25 mouse cellular contexts compared by ENCODE assay signal in the genomic region with DNA sequence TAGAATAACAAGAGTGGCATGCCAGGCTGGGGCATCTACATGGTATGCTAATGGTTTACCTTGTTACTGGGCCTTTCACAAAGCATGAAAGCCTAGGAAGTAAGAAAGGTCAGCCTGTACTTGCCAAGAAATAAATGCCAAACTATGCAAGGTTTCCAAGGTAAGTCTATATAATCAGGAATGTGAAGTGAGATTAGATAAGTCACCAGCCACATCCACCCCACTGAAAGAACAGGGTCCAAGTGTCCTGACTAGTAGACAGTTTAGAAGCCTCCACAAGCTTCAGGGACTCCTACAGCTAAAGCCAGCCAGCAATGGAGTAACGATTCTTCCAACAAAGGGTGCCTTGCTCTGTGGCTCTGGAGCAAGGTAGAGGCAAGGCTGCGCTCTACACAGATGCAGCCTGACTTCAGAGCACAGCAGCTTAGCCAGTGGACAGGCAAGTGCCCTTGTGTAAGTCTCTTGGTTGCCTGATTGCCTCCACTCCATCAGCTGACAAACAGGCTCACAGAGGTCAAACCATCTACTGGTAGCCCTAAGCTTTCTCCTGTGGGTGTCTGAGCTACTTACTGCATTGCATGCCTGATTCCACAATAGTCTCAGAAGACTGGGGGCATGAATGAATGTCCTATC. TPM values are rescaled to one million over a fixed set of nuclear protein-coding genes. Genes with fewer than 3 reads are reported as not detected.
DNase-seq lines count a peak whose midpoint lies in the region; ATAC-seq lines count a peak whose summit lies in the region.
"Had no signal": no experiment of that assay in that cellular context is flagged by ENCODE, and none has a peak within 500 bp of the region (broad histone marks: within the 10 kb centered on the region; RNA-seq: fewer than 3 reads in every experiment).

No protein-coding gene starts in this region.

- no peaks in the 10 kb centered on the region for H3K27me3 ChIP-seq in heart, embryonic 15.5 days
- H3K27me3 ChIP-seq in intestine, embryonic 16.5 days (replicated peaks; ENCODE audit: control insufficient read depth, insufficient read depth, low read length), result no peaks in the 10 kb centered on the region
- H3K27me3 ChIP-seq in stomach, embryonic 16.5 days (ENCODE audit: control insufficient read depth, insufficient read depth, low read length), result no peaks in the 10 kb centered on the region
- H3K27me3 ChIP-seq: embryonic facial prominence, embryonic 13.5 days; forebrain, embryonic 12.5 days had no signal

- H3K9me3 ChIP-seq in heart, embryonic 15.5 days (replicated peaks), result no peaks in the 10 kb centered on the region
- no peaks in the 10 kb centered on the region for H3K9me3 ChIP-seq in intestine, embryonic 16.5 days (ENCODE audit: control insufficient read depth, low read length)
- no peaks in the 10 kb centered on the region for H3K9me3 ChIP-seq in stomach, embryonic 16.5 days (replicated peaks; ENCODE audit: control insufficient read depth, low read length)
- H3K9me3 ChIP-seq: embryonic facial prominence, embryonic 13.5 days; forebrain, embryonic 12.5 days; hindbrain, embryonic 10.5 days had no signal

- no peak overlapping the region for H3K4me3 ChIP-seq in heart, embryonic 15.5 days
- H3K4me3 ChIP-seq in intestine, embryonic 16.5 days (ENCODE audit: low read length), result no peak overlapping the region
- no peak overlapping the region for H3K4me3 ChIP-seq in stomach, embryonic 16.5 days (replicated peaks; ENCODE audit: low read length)
- H3K4me3 ChIP-seq: embryonic facial prominence, embryonic 13.5 days; forebrain, embryonic 12.5 days; hindbrain, embryonic 10.5 days had no signal

- intact Hi-C loops in heart, postnatal 14 days (cut with DNase I), result no loop called here

- H3K27ac ChIP-seq in heart, embryonic 15.5 days, result 0 out of 2 replicates have a peak overlapping the region, but pooled peaks have one; percentile 25
- peak overlapping the region; percentile 67 for H3K27ac ChIP-seq in intestine, embryonic 16.5 days (ENCODE audit: low read length)
- no peak overlapping the region for H3K27ac ChIP-seq in stomach, embryonic 16.5 days (ENCODE audit: low read length)
- H3K27ac ChIP-seq: embryonic facial prominence, embryonic 13.5 days; forebrain, embryonic 12.5 days; hindbrain, embryonic 10.5 days; hindbrain, embryonic 14.5 days had no signal

- H3K9ac ChIP-seq in heart, embryonic 15.5 days, result no peak overlapping the region
- H3K9ac ChIP-seq in intestine, embryonic 16.5 days (ENCODE audit: low read depth, low read length), result no peak overlapping the region
- H3K9ac ChIP-seq in stomach, embryonic 16.5 days (ENCODE audit: low read length), result no peak overlapping the region
- H3K9ac ChIP-seq: embryonic facial prominence, embryonic 13.5 days; forebrain, embryonic 12.5 days; hindbrain, embryonic 14.5 days had no signal

- peak; percentile 17 to 69 for DNase-seq in adrenal gland, adult (ENCODE audit: inconsistent age in 2 of 2, low spot score in 1 of 2)
- DNase-seq in adrenal gland, adult 2 months, result no peak
- DNase-seq in heart, postnatal 14 days, result no peak
- DNase-seq in spleen, adult 18-20 months, result no peak
- DNase-seq in right cerebral cortex, adult 2 months (ENCODE audit: low spot score in 2 of 2), result no peak
- DNase-seq: adrenal gland, postnatal 25 days; cerebellum, adult 18-20 months; cerebellum, adult 9-11 months; cerebellum, postnatal 36 days; gastrocnemius, postnatal 10 days; heart, postnatal 10 days had no signal

- WGBS in heart, embryonic 15.5 days, result 73% methylated on average over 2 of the region's 2 CpGs
- WGBS in intestine, embryonic 16.5 days, result 63% methylated on average over 2 of the region's 2 CpGs
- WGBS in stomach, embryonic 16.5 days, result 66% methylated on average over 2 of the region's 2 CpGs

- peaks cover 13% of the 10 kb centered on the region for H3K4me1 ChIP-seq in heart, embryonic 15.5 days (replicated peaks)
- H3K4me1 ChIP-seq in intestine, embryonic 16.5 days (ENCODE audit: control insufficient read depth, insufficient read depth, low read length), result peaks cover 5% of the 10 kb centered on the region
- H3K4me1 ChIP-seq in stomach, embryonic 16.5 days (ENCODE audit: control insufficient read depth, insufficient read depth, low read length), result no peaks in the 10 kb centered on the region
- H3K4me1 ChIP-seq: embryonic facial prominence, embryonic 13.5 days; forebrain, embryonic 12.5 days had no signal

- no peaks in the 10 kb centered on the region for H3K36me3 ChIP-seq in heart, embryonic 15.5 days
- H3K36me3 ChIP-seq in intestine, embryonic 16.5 days (ENCODE audit: control insufficient read depth, insufficient read depth, low read length), result no peaks in the 10 kb centered on the region
- no peaks in the 10 kb centered on the region for H3K36me3 ChIP-seq in stomach, embryonic 16.5 days (ENCODE audit: control insufficient read depth, insufficient read depth, low read length)
- H3K36me3 ChIP-seq: embryonic facial prominence, embryonic 13.5 days; forebrain, embryonic 12.5 days; hindbrain, embryonic 10.5 days had no signal

- ATAC-seq in heart, embryonic 15.5 days (replicated peaks; ENCODE audit: insufficient number of reproducible peaks, insufficient read depth, low FRiP score, low read depth), result no peak
- peak; percentile 74 for ATAC-seq in intestine, embryonic 16.5 days
- ATAC-seq in stomach, embryonic 16.5 days (ENCODE audit: insufficient read depth, low FRiP score), result peak; percentile 39; the same call in 1 of the 2 replicates
- ATAC-seq: CD4-positive, CD25-positive, alpha-beta regulatory T cell, adult 4 months; forebrain, embryonic 16.5 days had no signal

- H3K4me2 ChIP-seq in heart, embryonic 15.5 days, result no peak overlapping the region
- H3K4me2 ChIP-seq in intestine, embryonic 16.5 days (ENCODE audit: low read depth, low read length), result no peak overlapping the region
- no peak overlapping the region for H3K4me2 ChIP-seq in stomach, embryonic 16.5 days (ENCODE audit: low read depth, low read length)
- H3K4me2 ChIP-seq: embryonic facial prominence, embryonic 13.5 days; forebrain, embryonic 12.5 days; hindbrain, embryonic 14.5 days had no signal

RNA-seq across cellular contexts. Expression of gene Il10, which starts 26.2 kb away (rescaled TPM):
- total RNA-seq in adrenal gland, adult 2 months (2021), result not detected
- not detected in 2 replicates for polyA plus RNA-seq in adrenal gland, adult 2 months (2012; rRNA removed)
- 0.42 TPM in 1 of 2 replicates, not detected in the other for polyA plus RNA-seq in heart, embryonic 15.5 days (2015; fragmentation: Nextera tagmentation; extraction: Ambion mirVana)
- total RNA-seq in heart, postnatal 14 days (2021), result not detected
- polyA plus RNA-seq in intestine, embryonic 16.5 days (2015; fragmentation: Nextera tagmentation; extraction: Ambion mirVana), result not detected in 2 replicates
- polyA plus RNA-seq in stomach, embryonic 16.5 days (2015; fragmentation: Nextera tagmentation; extraction: Ambion mirVana), result not detected in 2 replicates
- total RNA-seq: adrenal gland, adult 18-20 months; adrenal gland, postnatal 25 days; gastrocnemius, postnatal 10 days; gastrocnemius, postnatal 4 days; heart, adult 8-10 months; heart, postnatal 10 days; MEL had no signal
- polyA plus RNA-seq: embryonic facial prominence, embryonic 13.5 days; forebrain, embryonic 12.5 days; frontal cortex, adult 2 months; hindbrain, embryonic 10.5 days; hindbrain, embryonic 14.5 days had no signal

RNA-seq across cellular contexts. Expression of gene Mapkapk2, which starts 51.8 kb away (rescaled TPM):
- 100 to 1,000 TPM; 161 to 176 TPM for total RNA-seq in adrenal gland, adult 2 months (2021)
- polyA plus RNA-seq in adrenal gland, adult 2 months (2012; rRNA removed), result 130 and 132 TPM in 2 replicates
- polyA plus RNA-seq in heart, embryonic 15.5 days (2015; fragmentation: Nextera tagmentation; extraction: Ambion mirVana), result 57.5 and 69.4 TPM in 2 replicates
- 100 to 1,000 TPM; 209 to 221 TPM for total RNA-seq in heart, postnatal 14 days (2021)
- 13.1 and 23.5 TPM in 2 replicates for polyA plus RNA-seq in intestine, embryonic 16.5 days (2015; fragmentation: Nextera tagmentation; extraction: Ambion mirVana)
- polyA plus RNA-seq in stomach, embryonic 16.5 days (2015; fragmentation: Nextera tagmentation; extraction: Ambion mirVana), result 16.6 and 18.0 TPM in 2 replicates

Comparison
In these comparisons a context has a peak if more than half of its experiments do, and no peak if none do; other contexts are left out.
1. DNase-seq: peak in adrenal gland, adult (2 of 2); none in adrenal gland, adult 2 months (single experiment), heart, postnatal 14 days (0 of 2), spleen, adult 18-20 months (0 of 2) and right cerebral cortex, adult 2 months (0 of 2).